ENCODE assay signal across 10 mouse cellular contexts in genomic region chr4:137180083-137180482, GRCm38 (mm10).
"Had no signal": no experiment of that assay in that cellular context is flagged by ENCODE, and none has a peak within 500 bp of the region (broad histone marks: within the 10 kb centered on the region; RNA-seq: fewer than 3 reads in every experiment).

No protein-coding gene starts in this region.

- DNase-seq: kidney, adult 2 months; kidney, postnatal 14 days; layer of hippocampus, adult 9-11 months; layer of hippocampus, postnatal 36 days; right cerebral cortex, adult 18-20 months; right cerebral cortex, postnatal 25 days; thymus, postnatal 36 days had no signal

- H3K4me3 ChIP-seq: kidney, embryonic 15.5 days; limb, embryonic 12.5 days; midbrain, embryonic 13.5 days had no signal

- H3K27ac ChIP-seq: kidney, embryonic 15.5 days; limb, embryonic 12.5 days; midbrain, embryonic 13.5 days had no signal

- ATAC-seq: midbrain, embryonic 13.5 days had no signal

- H3K4me2 ChIP-seq: kidney, embryonic 15.5 days; limb, embryonic 12.5 days; midbrain, embryonic 13.5 days had no signal

- H3K27me3 ChIP-seq: kidney, embryonic 15.5 days; midbrain, embryonic 13.5 days had no signal

- H3K36me3 ChIP-seq: kidney, embryonic 15.5 days; limb, embryonic 12.5 days; midbrain, embryonic 13.5 days had no signal

- H3K9me3 ChIP-seq: kidney, embryonic 15.5 days; limb, embryonic 12.5 days; midbrain, embryonic 13.5 days had no signal

- H3K9ac ChIP-seq: kidney, embryonic 15.5 days; limb, embryonic 12.5 days; midbrain, embryonic 13.5 days had no signal
